9 mouse cellular contexts compared by ENCODE assay signal in the genomic region with DNA sequence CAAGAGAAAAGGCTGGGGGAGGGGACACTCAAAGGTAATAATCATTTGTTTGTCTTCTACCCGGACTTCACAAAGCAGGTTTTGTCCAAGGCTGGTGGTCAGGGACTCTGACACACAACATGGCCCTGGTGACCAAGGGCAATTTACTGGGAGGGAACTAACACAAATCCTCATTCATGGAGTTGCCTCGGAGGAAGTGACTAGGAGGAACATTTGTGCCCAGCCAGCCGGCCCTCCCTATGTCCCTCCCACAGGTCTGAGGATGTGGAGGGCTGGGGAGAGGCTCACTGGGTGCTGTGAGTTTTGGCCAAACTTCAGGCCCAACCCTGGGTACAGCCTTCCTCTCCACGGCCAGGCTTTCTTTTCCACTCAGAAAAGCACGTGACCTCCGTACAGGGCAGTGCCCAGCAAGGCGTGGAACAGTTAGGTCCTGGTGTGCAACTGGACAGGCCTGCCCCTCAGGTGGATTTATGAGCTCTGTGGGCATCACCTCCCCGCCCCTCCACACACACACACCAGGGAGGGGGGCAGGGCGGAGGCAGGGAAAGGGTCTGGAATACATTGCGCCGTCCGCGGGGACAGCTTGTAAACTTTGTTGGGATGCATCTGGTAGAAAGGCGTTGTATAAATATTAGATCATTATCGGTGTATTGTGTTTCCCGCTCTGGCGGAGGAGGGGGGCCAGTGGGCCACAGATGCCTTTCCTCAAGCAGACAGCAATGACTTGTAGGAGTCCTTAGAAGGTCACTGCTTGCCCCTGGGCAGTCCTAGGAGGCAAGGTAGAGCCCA. TPM values are rescaled to one million over a fixed set of nuclear protein-coding genes. Genes with fewer than 3 reads are reported as not detected.
DNase-seq lines count a peak whose midpoint lies in the region; ATAC-seq lines count a peak whose summit lies in the region.
"Had no signal": no experiment of that assay in that cellular context is flagged by ENCODE, and none has a peak within 500 bp of the region (broad histone marks: within the 10 kb centered on the region; RNA-seq: fewer than 3 reads in every experiment).

No protein-coding gene starts in this region.

- H3K4me2 ChIP-seq in hindbrain, embryonic 12.5 days (replicated peaks): no peak overlapping the region
- H3K4me2 ChIP-seq in limb, embryonic 11.5 days (ENCODE audit: low read depth, severe bottlenecking): no peak overlapping the region
- H3K4me2 ChIP-seq in neural tube, embryonic 12.5 days (replicated peaks): peak overlapping the region; percentile 26; the same call in 1 of the 2 replicates
- no peak overlapping the region for H3K4me2 ChIP-seq in heart, embryonic 12.5 days

- peaks cover 79% of the 10 kb centered on the region for H3K4me1 ChIP-seq in embryonic facial prominence, embryonic 10.5 days
- peaks cover 14% of the 10 kb centered on the region for H3K4me1 ChIP-seq in hindbrain, embryonic 12.5 days
- peaks cover 16% of the 10 kb centered on the region for H3K4me1 ChIP-seq in limb, embryonic 11.5 days (ENCODE audit: control insufficient read depth, insufficient read depth, low read length)
- H3K4me1 ChIP-seq in neural tube, embryonic 12.5 days: peaks cover 15% of the 10 kb centered on the region
- 0 out of 2 replicates have a peak, but pooled peaks cover 3% of the 10 kb centered on the region for H3K4me1 ChIP-seq in heart, embryonic 12.5 days (replicated peaks)

- H3K9me3 ChIP-seq in embryonic facial prominence, embryonic 10.5 days: no peaks in the 10 kb centered on the region; the same call in none of the 2 replicates
- no peaks in the 10 kb centered on the region for H3K9me3 ChIP-seq in hindbrain, embryonic 12.5 days (replicated peaks)
- H3K9me3 ChIP-seq in limb, embryonic 11.5 days (ENCODE audit: control insufficient read depth, low read length): no peaks in the 10 kb centered on the region
- H3K9me3 ChIP-seq in neural tube, embryonic 12.5 days: no peaks in the 10 kb centered on the region
- H3K9me3 ChIP-seq in heart, embryonic 12.5 days (replicated peaks): no peaks in the 10 kb centered on the region

- H3K4me3 ChIP-seq in embryonic facial prominence, embryonic 10.5 days: peak overlapping the region; percentile 4; the same call in 1 of the 2 replicates
- no peak overlapping the region for H3K4me3 ChIP-seq in hindbrain, embryonic 12.5 days
- no peak overlapping the region for H3K4me3 ChIP-seq in limb, embryonic 11.5 days (ENCODE audit: low read depth, low read length)
- H3K4me3 ChIP-seq in neural tube, embryonic 12.5 days: no peak overlapping the region
- H3K4me3 ChIP-seq in heart, embryonic 12.5 days: no peak overlapping the region

- ATAC-seq in hindbrain, embryonic 12.5 days (ENCODE audit: low FRiP score): peak; percentile 27; the same call in 1 of the 2 replicates
- ATAC-seq in limb, embryonic 11.5 days (ENCODE audit: insufficient number of reproducible peaks, low FRiP score, low TSS enrichment, low read depth): peak; percentile 77
- ATAC-seq in neural tube, embryonic 12.5 days (ENCODE audit: low FRiP score, low read depth): peak; percentile 66; the same call in 1 of the 2 replicates
- no peak; the same call in 1 of the 2 replicates for ATAC-seq in heart, embryonic 12.5 days (ENCODE audit: insufficient number of reproducible peaks, low FRiP score)

- H3K27ac ChIP-seq in embryonic facial prominence, embryonic 10.5 days (replicated peaks): peak overlapping the region; percentile 82
- H3K27ac ChIP-seq in hindbrain, embryonic 12.5 days: 0 out of 2 replicates have a peak overlapping the region, but pooled peaks have one; percentile 25
- peak overlapping the region; percentile 66 for H3K27ac ChIP-seq in limb, embryonic 11.5 days (replicated peaks; ENCODE audit: low read depth, low read length)
- H3K27ac ChIP-seq in neural tube, embryonic 12.5 days: no peak overlapping the region
- no peak overlapping the region; the same call in 1 of the 2 replicates for H3K27ac ChIP-seq in heart, embryonic 12.5 days (ENCODE audit: poor library complexity, severe bottlenecking)

- no peak overlapping the region for H3K9ac ChIP-seq in hindbrain, embryonic 12.5 days
- 0 out of 2 replicates have a peak overlapping the region, but pooled peaks have one; percentile 4 for H3K9ac ChIP-seq in limb, embryonic 11.5 days (ENCODE audit: low read length)
- no peak overlapping the region for H3K9ac ChIP-seq in neural tube, embryonic 12.5 days
- no peak overlapping the region for H3K9ac ChIP-seq in heart, embryonic 12.5 days

- no peaks in the 10 kb centered on the region for H3K36me3 ChIP-seq in embryonic facial prominence, embryonic 10.5 days (replicated peaks)
- no peaks in the 10 kb centered on the region for H3K36me3 ChIP-seq in hindbrain, embryonic 12.5 days
- no peaks in the 10 kb centered on the region for H3K36me3 ChIP-seq in limb, embryonic 11.5 days (ENCODE audit: control insufficient read depth, insufficient read depth, low read length)
- no peaks in the 10 kb centered on the region for H3K36me3 ChIP-seq in neural tube, embryonic 12.5 days
- no peaks in the 10 kb centered on the region for H3K36me3 ChIP-seq in heart, embryonic 12.5 days

- DNase-seq in embryonic facial prominence, embryonic 10.5 days (ENCODE audit: low spot score): peak; percentile 77
- peak; percentile 72 for DNase-seq in limb, embryonic 11.5 days (ENCODE audit: low spot score)
- DNase-seq in left cerebral cortex, postnatal 25 days (ENCODE audit: low spot score in 2 of 2): no peak
- DNase-seq in right cerebral cortex, adult 2 months (ENCODE audit: low spot score in 2 of 2): no peak
- no peak for DNase-seq in thymus, postnatal 0 days (ENCODE audit: low spot score)

- peaks cover 51% of the 10 kb centered on the region for H3K27me3 ChIP-seq in embryonic facial prominence, embryonic 10.5 days (replicated peaks; ENCODE audit: low read depth, poor library complexity, severe bottlenecking)
- peaks cover 13% of the 10 kb centered on the region for H3K27me3 ChIP-seq in hindbrain, embryonic 12.5 days
- H3K27me3 ChIP-seq in limb, embryonic 11.5 days (ENCODE audit: control insufficient read depth, insufficient read depth, low read length): no peaks in the 10 kb centered on the region
- H3K27me3 ChIP-seq in neural tube, embryonic 12.5 days (replicated peaks): no peaks in the 10 kb centered on the region; the same call in none of the 2 replicates
- 0 out of 2 replicates have a peak, but pooled peaks cover 3% of the 10 kb centered on the region for H3K27me3 ChIP-seq in heart, embryonic 12.5 days (replicated peaks)

- 25% methylated on average over 17 of the region's 17 CpGs for WGBS in embryonic facial prominence, embryonic 10.5 days
- 62% methylated on average over 17 of the region's 17 CpGs for WGBS in hindbrain, embryonic 12.5 days
- WGBS in limb, embryonic 11.5 days: 17% methylated on average over 17 of the region's 17 CpGs
- WGBS in neural tube, embryonic 12.5 days: 29% methylated on average over 17 of the region's 17 CpGs
- WGBS in heart, embryonic 12.5 days: 70% methylated on average over 17 of the region's 17 CpGs

- intact Hi-C loops in left cerebral cortex, postnatal 25 days (cut with DNase I): no loop called here

RNA-seq across cellular contexts. Expression of gene Gm12830, which starts 41.6 kb away (rescaled TPM):
- 0.09 TPM in 1 of 2 replicates, not detected in the other for polyA plus RNA-seq in embryonic facial prominence, embryonic 10.5 days (2016; fragmentation: Nextera tagmentation; extraction: Ambion mirVana)
- polyA plus RNA-seq in hindbrain, embryonic 12.5 days (2016; fragmentation: Nextera tagmentation; extraction: Ambion mirVana): not detected in 2 replicates
- polyA plus RNA-seq in limb, embryonic 11.5 days (2014; fragmentation: Nextera tagmentation; extraction: Ambion mirVana): not detected in 2 replicates
- polyA plus RNA-seq in neural tube, embryonic 12.5 days (2016; fragmentation: Nextera tagmentation; extraction: Ambion mirVana): not detected in 2 replicates
- not detected for total RNA-seq in left cerebral cortex, postnatal 25 days (2021)
- not detected in 2 replicates for polyA plus RNA-seq in thymus, postnatal 0 days (2015; fragmentation: Nextera tagmentation; extraction: Ambion mirVana)
- not detected in 2 replicates for polyA plus RNA-seq in heart, embryonic 12.5 days (2016; fragmentation: Nextera tagmentation; extraction: Ambion mirVana)
- total RNA-seq: hematopoietic stem cell, adult 5-6 weeks had no signal

Comparison
In these comparisons a context has a peak if more than half of its experiments do, and no peak if none do; other contexts are left out.
1. DNase-seq: peak in embryonic facial prominence, embryonic 10.5 days (single experiment) and limb, embryonic 11.5 days (single experiment); none in left cerebral cortex, postnatal 25 days (0 of 2), right cerebral cortex, adult 2 months (0 of 2) and thymus, postnatal 0 days (single experiment).
2. H3K27ac ChIP-seq: peak in embryonic facial prominence, embryonic 10.5 days (single experiment), hindbrain, embryonic 12.5 days (single experiment) and limb, embryonic 11.5 days (single experiment); none in neural tube, embryonic 12.5 days (single experiment) and heart, embryonic 12.5 days (single experiment).